Mouse (Mus musculus) cerebellum, postnatal 4 days (tissue): Measurements from ENCODE around the gene Trio.

Experiments used
- DNase-seq, 2 experiments: peaks; one replicate each; pipeline ENCODE4 v3.0.0; 2022; ENCODE audit warnings: low spot score in 2 of 2, mixed read lengths in 1 of 2

The Trio gene

DNA sequence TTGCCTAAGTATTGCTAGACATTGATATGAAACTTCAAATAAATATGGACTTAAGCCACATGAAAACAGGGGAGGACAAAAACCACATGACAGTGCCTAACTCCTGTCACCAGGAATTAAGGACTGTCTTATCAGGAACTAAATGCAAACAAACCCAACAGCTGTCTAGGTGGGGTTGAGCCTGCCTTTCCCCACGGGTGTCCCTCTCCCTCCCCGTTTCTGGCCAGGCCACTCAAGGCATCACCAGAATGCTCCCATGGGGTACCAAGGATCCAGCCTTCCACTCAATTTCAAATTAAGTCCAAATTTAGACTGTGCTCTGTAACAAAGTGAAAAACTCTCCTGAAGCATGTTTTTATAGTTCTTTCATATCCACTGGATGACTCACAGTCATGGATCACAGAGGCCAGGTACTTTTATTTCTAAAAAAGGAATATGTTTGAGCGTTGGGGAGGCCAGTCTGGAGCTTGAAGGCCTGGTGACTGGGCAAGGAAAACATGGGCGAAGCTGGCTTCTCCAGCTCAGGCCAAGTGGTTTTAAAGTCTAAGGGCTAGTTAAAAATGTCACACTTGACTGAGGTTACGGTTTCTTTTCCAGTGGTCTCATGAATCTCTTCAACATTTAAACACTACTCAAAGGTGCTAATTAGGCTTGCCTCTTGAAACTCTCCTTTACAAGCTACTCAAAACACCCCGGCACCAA, 33.6 kb downstream of the Trio start:
- DNase-seq = no peak

DNA sequence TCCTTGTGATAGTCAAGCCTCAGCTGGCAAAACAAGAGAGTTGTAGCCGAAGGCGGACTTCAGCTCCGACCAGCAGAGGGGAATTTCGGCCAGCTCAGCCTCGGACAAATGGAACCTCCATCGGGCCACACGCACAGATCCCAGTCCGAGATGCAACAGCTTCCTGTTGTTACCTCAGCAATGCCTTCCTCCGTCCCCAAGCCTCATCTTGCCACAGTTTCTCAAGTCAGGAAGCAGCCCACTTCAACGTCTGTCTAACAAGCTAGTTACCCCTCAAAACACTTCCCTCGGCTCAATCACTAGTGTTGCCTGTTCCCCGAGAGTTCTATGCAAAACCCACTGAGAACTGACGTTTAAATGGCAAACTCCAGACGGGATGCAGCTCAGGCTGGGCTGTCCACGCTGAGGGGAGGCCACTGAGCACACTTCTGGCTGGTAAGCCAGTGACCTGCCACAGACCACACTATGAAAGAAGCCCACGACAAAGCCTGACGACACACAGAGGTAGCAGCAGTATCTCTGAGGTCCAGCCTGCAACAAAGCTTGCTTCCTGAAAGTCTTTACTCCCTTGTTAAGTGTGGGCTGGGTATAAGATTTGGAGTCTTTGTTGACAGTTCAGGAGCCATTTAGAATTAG, 34.5 kb downstream of the Trio start:
- DNase-seq = no peak

DNA sequence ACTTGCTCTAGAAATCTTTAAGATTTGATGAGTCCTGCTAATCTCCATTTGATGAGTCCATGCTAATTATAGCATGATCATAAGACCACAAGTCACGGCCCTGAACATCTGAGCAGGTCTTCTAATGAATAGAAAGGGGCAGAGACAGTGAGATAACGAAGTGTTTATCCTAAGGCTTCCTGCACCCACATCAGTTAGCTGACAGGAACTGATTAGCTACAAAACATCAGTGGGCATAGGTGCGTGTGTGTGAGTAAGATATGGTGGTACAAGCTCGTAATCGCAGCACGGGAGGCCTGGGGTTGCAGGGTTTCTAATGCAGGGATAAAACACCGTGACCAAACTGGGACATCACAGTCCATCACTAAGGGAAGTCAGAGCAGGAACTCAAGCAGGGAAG, 37.7 kb downstream of the Trio start:
- no peak for DNase-seq

DNA sequence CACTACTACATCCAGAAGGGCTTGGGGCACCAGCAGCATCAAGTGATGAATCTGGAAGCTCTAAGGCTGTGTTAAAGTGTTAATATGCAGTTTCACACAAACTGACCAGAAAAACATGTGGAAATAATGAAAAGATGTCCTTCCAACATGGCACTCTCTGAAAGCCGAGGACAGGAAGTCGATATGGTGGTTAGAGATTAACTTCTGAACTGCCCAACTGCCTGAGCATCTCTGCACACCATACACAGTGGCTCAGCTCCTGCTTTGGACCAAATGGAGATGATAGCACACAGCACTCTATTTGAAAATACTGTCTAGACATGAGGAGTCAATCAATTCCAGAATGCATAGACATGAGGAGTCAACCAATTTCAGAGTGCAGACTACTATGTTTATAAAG, 40.8 kb downstream of the Trio start:
- no peak for DNase-seq

DNA sequence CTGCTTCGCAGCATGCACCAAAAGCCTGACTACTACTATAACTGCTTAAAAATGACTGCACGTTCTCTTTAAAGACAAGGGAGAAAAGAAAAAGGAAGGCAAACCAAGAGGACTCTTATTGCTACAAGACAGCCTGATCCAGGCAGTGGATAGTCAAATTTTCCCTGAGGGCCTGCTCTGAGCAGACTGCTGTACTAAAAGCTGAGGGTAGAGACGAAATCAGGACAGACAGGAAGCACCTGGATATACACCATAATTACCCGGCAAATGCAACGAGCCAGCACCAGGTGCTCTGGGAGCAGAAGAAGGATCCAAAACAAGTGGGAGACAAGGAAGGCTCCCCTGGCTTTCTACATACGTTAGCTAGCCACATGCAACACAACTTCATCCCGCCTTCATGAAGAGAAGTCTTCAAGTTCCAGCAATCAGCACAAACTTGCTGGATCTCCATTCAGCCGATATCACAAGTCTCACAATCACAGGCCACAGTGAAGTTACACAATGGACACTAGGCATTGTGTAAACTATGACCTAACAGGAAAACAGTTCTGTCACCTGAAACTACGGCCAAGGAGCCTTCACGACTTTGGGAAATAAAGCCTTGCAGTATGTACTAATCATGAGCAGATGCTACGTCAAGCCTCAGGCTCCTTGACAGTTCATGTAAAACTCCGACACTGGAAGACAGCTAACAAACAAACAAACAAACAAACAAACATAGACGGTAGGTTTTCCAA, 43.7 kb downstream of the Trio start:
- DNase-seq = no peak

DNA sequence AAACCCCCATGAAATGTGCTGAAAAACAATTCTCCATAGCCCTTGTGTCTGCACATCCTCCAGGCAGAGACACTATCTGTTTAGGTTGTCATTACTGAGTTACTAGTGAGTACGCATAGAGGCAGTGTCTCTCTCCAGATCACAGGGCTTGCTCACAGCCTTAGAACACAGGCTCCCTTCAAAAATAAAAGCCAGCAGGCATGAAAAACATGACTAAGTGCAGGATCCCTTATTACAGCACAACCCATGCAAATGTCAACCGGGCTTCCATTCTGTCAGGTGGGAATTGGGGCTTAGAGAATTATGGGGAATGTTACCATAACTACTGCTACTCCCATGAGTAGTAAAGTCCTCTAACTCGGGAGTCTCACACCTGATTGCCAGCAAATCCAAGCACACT, 44.4 kb downstream of the Trio start:
- no peak for DNase-seq

DNA sequence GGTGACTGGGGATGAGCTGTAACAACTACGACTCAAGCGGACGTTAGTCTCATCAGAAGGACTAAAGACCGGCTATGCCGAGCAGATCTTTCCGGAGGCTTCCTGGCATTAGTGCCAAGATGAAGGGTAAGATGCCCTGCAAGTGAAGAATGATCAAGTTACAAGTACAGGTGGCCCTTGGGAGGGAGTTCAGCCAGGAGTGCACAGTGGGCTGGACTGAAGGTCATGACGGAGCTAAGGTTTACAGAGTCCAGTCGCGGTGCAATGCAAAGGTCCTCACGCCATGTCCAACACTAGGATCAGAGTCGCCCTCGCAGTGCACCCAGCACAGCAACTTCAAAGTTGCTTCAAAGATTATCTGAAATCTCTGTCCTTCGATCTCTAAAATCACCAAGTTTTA, 45.2 kb downstream of the Trio start:
- no peak for DNase-seq

DNA sequence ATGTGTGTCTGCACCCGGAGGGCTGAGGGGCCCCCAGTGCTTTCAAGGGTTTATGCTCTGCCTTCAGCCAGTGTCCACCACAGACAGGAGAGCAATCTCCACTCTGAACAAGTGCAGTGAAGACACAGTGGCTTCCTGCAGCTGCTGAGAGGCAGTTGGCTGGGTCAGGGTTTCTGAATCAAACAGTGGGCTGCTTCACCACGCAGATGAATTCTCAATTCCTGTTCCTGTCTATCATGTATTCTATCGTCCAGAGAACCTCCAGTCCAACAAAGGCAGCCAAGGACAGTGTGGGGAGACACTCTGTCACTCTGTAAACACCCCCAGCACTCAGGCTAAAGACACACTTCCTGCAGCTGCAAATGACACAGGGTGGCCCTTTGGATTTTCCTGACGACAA, 48.7 kb downstream of the Trio start:
- DNase-seq = no peak

DNA sequence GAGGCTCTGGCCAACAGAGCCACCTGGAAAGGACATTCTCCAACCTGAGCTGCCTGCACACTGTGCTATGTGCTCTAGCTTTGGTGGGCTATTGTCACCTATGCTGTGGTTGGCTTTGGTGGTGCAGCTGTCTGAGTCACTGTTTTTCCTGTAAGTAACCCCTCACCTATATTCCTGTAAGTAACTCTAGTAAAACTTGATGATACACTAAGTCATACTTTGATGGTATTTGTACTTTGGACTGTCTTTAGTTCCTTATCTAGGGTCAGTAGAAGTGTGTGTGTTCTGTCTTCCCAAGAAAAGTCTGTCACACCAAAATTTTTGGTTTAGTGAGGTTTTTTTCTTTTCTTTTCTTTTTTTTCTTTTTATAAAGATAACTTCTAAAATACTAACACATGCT, 49.3 kb downstream of the Trio start:
- DNase-seq = no peak

DNA sequence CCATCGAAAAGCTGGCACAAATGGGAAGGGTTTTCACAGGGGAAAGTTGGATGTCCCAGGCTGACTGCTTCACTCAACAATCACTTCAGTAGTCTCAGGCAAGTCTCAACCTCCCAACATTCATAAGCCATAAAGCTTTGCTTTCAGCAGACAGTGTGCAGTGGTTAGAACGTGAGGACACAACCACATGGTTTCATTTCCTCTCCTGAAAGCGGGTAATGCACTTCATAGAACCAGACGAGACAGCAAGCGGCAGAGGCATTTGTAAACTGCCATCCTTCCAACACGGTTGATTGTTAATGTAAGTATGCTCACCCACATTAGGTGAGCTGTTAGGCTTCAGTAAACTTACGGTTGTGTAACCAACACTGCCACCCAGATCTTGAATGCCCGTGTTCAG, 51.0 kb downstream of the Trio start:
- no peak for DNase-seq

DNA sequence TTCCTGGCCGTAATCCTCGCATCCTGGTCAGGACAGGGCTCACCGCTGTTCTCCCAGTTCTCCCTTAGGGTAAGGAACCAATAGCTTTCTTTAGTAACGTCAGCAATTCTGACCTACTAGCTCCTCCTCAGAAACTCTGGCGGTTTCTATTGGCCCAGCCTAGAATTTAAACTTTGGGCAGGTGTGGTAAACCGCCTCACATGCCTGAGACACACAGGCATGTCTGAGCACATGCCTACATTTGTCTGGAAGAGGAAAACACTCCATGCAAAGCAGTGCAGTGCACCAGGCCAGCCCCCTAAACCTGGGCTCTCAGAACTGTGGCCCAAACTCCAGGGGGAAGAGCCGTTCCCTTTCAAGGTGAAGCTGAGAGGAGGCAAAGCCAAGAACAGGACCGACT, 57.5 kb downstream of the Trio start:
- no peak for DNase-seq

DNA sequence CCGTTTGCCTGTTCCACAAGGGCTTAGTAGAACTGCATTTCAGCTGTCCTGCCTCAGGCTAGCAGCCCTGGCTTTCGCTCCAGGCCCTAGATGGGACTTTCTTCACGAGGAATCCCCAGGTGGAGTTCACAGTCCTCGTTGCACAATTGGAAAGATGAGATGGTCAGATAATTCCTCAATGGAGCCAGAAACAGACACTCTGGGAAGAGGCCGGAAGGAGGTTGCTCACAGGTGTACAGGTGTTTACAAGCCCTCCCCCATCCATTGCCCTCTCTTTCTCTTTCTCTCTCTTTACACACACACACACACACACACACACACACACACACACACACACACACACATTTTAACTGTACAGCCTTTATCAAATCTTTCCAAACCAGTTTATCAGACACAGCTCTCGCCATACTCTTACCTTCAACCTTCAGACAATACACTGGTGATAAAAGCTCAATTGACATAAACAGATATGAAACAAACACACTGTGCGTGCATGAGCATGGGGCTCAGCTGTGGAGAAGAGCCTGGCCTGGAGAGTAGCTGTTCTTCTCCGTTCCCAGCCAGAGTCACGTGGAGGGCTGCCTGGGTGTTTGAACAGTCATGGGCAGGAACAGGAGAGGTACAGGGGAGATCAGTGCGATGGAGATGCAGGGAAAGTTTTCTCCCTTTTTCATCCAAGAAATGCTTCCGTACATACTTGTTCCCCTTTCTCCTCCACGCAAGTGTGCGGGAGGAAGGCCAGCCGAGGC, 58.3 kb downstream of the Trio start:
- DNase-seq = no peak

DNA sequence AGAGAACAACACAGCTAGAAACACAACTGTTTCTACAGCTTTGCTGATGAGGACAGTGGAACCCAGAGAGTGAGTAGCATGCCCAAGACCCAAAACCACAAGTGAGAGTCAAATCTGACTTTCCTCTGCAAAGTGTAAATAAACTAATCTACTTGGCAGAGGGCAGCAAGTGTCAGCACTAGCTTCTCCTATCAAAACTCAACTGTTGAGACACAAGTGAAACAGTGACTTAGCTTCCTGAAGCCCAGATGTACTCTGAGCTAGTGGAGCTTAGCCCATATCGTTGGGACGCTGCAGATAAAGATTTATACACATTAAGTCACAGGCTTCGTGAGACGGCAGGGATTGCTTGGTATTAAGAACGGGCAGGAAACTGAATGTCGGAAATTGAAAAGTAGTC, 60.8 kb downstream of the Trio start:
- DNase-seq = no peak

DNA sequence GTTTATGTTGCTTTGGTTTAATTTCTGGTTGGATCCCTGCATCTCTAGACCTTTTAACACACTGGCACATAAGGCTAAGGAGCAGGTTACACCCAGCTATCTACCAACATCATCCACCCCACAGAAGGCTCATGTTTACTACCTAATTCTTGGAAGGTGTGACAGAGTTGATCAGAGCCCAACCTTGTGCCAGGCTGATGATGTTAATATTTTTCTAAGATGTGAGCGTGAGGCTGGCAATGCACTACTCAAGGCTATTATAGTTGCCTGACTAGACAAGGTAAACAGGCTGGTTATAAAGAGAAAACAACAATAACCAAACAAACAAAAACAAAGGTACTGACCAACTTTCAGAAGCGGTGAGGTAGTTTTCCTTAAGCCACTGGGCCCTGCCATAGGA, 62.1 kb downstream of the Trio start:
- DNase-seq = no peak

DNA sequence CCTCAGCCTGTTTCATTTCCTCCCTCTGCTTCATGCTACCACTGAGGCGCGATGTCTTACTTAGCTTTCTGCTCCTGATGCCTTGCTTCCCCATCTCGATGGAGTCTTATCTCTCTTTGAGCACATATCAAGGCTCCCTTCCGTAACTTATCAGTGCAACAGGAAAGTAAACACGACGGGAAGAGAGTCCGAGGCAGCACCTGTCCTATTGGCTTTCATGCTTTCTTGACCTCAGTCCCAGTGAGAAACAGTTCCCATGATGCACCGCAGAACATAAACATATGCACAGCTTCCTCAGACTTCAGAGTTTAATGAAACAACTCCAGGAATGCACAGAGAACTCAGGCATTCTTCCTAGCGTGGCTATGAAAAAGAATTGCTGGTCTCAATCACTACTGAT, 65.0 kb downstream of the Trio start:
- no peak for DNase-seq

DNA sequence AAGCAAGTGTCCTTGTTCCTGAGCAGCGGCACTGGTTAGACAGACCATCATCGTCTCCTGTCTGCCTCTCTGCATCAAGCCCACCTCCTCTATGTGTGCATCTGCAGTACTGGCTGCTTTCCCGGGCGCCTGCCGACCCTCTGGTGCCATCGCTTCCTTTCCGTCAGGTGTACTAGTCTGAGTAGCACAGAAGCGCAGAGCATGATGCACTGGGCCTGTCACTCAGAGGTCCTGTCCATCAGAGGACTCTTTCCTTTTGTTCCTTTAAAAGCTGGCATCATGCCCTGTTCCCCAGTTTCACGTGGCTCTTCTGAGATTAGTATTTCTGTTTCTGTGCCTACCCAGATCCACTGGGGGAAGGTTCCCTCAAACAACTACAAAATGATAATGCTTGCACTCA, 67.8 kb downstream of the Trio start:
- peak in 1 of 2 experiments; percentile 22 for DNase-seq

DNA sequence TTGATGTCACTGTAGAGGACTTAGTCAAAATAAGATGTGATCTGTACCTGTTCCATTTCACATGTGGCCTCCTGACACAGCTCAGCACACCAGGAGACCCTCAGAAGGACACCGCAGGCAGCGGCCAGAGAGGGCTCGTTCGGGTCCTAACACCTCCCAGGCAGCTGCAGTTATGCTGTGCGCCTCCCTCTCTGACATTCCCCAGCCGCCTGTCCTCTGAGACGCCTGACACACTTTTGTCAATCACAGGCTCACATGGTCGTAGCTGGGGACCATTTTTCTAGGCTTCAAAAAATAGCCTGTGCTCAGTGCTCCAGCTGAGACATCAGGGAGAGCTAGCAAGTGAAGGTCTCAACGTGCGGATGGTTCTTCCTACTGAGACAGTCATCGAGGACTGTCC, 70.0 kb downstream of the Trio start:
- DNase-seq = no peak

DNA sequence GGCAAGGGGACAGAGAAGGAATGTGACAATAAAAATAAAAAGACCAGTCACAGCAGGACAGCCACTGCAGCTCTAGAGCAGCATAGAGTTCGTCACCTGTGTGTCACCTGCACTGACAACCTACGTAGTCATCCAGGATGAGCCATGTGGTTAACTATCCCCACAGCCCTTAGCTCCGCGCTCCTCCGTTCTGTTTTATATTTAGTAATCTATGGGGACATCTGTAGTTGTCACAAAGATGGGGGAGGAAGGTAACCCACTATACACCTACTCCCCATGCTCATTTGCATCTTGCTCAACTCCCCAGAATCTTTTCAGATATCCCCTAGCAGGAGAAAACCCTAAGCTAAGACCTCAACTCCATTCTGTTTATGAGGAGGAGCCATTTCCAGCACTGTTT, 71.3 kb downstream of the Trio start:
- no peak for DNase-seq

DNA sequence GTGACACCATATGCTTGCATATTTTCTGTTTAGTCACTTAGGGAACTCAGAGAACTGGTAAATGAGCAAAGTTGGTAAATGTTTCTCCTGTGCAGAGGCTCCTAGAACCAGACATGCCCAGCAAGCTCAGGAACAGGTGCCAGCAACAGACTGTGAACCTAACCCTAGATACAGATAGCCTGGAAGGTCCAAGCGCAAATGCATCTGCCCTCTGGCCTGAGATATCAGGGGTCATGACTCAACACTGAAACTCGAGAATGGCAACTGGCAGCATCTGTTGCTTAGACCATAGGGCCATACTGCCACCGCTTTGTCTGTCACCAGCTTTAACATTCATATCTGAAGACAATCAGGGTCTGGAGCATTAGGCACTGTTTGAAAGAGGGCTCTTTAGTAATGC, 72.1 kb downstream of the Trio start:
- DNase-seq = no peak

DNA sequence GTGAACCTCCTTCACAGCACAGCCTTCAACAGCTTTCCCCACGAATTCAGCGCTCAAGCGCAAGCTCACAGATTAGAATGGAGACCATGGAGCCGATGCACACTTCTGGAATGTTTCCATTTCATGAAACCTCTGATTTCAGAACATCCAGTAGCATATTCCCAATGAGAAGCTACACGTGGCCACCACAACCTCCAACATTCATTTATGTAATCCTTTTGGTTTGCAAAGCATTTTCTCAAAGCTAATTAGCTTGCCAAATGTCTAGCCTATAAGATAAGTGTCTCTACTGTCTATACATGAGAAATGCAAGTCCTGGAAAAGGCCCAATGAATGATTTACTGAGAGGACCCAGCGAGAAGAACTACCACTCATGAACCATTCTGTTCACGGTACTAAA, 74.5 kb downstream of the Trio start:
- DNase-seq = no peak

DNA sequence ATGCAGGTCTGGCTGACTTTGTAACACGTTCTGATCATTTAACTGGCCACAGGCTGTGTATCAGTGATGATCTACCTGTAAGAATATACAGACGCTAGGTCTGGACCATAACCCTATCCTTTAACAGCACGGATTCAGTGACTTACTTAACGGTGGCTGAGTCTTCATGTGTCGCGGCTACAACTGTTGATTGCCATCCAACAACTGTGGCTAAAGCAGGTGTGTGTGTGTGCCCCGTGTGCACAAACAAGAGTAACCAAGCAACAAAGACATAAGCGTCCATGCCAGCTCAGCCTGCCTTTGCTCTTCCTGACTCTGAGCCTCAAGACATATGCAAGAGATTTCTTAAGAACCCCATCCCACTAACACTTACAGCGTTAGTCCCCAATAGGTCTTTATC, 76.5 kb downstream of the Trio start:
- no peak for DNase-seq

DNA sequence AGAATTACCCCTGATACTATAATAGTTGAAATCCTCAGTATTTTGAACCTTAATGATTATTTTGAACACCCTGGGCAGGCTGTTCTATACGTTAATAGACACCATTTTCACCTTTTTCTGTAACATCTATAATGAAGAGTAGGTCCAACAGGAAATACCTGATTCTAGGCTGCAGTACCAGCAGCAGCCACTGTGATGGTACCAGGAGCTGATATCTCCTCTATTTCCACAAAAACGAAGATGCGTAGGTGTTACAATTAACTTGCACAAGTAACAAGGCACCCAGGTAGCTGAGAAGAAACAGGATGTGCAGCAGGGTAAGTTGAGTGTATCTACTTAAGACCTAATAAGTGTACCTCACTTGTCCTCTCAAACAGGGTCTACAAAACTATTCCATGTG, 77.8 kb downstream of the Trio start:
- no peak for DNase-seq

DNA sequence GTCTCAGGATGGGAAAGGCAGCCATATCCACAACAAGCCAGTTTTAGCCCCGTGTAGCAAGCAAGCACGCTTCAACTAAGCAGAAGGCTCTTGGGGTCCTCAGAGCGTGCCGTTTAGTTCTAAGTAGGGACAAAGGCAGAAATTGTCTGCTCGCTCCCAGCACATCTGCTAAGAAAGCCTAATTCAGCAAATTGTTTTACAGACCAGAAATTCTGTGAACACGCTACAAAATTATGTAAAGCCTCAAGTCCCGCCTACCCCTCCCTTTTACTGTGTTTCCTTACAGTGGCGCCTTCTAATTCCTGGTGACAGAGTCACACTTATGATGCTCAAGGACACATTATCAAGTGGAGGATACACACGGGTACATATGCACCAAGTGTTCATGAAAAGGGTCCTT, 80.1 kb downstream of the Trio start:
- DNase-seq = no peak
